Mouse (Mus musculus): ENCODE data around the gene Aff2.

The Aff2 gene

DNA sequence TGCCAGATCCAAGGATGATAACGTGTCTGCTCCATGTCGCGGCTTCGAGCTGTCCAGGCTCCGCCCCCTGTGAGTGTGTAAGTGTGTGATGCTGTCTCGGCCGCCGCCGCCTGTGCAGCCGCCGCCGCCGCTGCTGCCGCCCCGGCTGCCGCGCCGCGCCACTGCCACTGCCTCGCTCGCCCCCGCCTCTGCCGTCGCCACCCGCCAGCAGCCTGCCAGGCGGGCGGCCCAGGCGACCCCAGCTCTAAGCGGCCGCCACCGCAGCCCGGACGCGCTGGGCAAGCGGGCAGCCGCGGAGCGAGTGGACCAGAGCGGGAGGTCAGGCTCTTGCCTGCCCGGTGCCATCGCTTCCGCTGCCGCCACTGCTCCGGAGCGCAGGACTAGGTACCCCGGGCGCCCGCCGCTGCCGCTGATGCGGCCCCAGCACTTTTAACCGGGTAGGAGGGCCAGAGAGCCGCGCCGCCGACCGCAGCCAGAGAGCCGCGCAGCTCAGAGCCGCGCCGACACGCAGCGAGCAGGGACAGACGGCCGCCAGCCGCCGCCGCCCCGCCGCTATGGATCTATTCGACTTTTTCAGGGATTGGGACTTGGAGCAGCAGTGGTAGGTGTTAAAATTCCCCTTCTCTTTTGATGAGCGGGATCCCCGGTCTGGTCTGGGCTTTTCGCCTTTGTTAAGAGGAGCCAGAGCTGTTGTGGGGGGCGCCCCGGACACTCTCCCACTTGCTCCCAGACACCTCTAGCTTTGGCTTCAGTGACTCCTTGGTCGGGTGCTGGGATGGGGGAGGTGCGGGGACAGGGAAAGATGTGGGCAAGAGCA is at the start of gene Aff2:
TSS of gene Aff2 (plus strand) at position 57 of the 817 bp plus-strand sequence.
- DNase-seq = peak; percentile 55

GRCm38 (mm10) chrX:69337296-69337695 is 22.8 kb upstream of the Aff2 start:
- DNase-seq = no peak

DNA sequence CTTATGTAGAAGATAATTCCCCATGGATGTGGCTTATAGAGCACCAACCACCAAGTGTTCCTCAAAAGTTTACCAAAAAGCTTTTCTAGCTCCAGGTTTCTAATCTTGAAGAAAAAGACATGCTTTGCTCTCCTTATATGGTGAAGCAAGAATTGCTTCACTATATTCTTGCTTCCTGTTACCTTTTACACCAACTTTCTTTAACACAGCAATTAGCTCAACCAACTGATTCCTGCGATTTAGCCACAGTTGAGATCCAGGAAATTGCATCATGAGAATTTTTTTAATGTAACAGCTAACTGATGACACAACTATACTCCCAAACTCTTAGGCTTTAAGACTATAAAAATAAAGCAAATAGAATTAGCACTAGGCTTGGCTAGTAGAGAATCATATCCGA is 4.5 kb upstream of the Aff2 start:
- DNase-seq = no peak

- DNase-seq = peak; percentile 5
These were observed 734 bp upstream of the Aff2 start for GRCm38 (mm10) chrX:69359360-69359759.

DNA sequence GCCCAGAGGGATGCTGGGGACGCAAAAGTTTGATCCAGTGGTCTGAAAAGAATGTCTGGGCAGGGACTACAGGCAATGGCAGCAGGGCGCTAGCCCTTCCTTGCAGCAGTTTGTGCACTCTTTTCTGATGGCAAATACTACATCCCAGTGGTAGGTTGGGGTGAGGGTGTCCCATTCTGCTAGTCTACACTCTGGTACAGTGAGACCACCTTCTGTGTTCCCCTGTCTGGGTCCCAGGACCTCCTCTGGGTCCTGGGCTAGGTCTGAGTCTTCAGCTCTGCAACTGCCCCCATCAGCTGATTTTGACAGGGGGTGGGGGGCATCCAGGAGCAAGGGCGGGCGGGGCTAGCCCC is 233 bp upstream of the Aff2 start:
- no peak for DNase-seq

DNA sequence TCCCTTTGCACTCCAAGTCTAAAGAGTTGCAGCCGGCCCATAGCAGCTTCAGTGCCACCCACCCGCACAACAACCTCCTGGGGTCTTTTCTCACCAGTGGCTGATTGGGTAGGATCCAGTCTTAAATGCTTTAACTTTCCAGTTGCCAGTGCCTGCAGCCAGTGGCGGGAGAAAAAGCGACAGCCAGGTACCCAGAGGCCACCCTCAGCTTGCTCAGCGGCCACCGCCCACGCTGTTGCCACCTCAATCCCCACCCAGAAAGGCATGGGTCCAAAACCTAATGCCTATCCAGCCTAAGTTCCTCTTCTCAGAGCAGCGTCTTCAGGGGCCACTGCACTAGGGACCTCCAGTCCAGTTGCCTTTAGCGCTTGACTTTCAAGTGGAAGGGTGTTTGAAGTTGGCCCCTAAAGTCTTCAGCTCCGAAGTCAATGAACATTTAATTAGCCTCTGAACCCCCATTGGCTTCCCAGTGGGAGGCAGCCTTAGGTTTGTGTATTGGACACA is 1.0 kb downstream of the Aff2 start:
- DNase-seq = peak; percentile 20

GRCm38 (mm10) chrX:69364198-69364597 is 4.1 kb downstream of the Aff2 start:
- DNase-seq = no peak

GRCm38 (mm10) chrX:69373341-69373740 is 13.2 kb downstream of the Aff2 start:
- no peak for DNase-seq

GRCm38 (mm10) chrX:69389738-69390137 is 29.6 kb downstream of the Aff2 start:
- no peak for DNase-seq

DNA sequence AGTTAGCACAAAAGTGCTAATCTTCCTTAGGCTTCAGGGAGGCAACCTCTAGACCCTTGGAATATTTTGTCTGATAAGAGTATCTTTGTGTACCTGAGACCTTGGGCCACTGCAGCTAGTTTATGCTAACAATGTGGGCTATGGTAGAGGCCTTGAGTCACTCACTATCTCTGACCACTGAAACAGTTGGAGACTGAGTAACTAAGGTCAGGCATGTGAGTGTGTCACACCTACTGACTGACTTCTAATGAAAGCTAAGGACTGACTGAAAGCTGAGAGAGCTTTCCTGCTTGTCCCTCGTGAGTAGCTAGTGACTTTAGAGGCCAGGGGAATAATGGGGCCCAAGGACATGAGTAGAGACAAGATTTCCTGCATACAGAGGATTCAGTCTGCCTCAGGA is 54.9 kb downstream of the Aff2 start:
- no peak for DNase-seq

DNA sequence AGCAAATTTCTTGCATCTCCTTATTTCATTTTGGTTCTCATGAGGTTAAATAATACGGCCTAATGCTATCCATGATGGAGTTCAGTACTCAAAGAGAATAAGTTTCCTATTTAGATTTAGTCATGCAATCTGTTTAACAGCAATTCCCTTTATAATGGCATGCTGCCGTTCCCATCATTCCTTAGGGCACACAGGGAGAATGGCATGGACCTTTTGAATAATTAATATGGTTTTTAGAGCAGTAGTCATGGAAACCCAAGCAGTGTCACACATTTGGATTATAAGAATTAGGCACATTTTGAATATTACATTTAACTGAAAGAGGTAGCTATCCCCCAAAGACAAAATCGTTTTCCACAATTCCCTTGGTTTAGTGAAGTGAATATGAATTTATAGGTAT is 78.3 kb downstream of the Aff2 start:
- no peak for DNase-seq

GRCm38 (mm10) chrX:69441937-69442336 is 81.8 kb downstream of the Aff2 start:
- DNase-seq = no peak

- no peak for DNase-seq
These were observed 100.8 kb downstream of the Aff2 start for GRCm38 (mm10) chrX:69460896-69461295.

- DNase-seq = no peak
These were observed 142.0 kb downstream of the Aff2 start for GRCm38 (mm10) chrX:69502061-69502460.

DNA sequence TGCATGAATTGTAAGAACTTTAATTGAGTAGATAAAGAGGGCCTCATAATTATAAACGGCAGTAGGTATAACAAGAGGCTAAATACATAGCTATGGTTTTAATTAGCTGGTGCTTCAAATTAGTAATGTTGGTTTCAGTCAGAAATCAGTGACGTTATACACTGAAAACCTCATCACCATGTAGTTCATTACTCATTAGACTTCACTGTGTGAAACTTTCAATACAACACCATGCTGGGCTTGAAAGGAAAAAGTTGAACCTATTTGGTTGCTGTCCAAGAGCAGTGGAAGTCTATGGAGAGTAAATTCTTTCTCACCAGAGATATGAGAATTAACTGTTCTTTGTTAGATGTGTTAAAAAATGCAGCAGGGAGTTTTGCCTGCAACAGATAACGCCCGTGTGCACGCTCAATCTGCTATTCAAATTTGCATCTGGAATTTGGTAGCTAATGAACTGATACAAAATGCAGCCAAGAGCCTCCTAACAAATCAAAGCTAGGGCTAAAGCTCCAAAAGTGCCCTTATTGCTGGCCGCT is 158.0 kb downstream of the Aff2 start:
- no peak for DNase-seq

DNA sequence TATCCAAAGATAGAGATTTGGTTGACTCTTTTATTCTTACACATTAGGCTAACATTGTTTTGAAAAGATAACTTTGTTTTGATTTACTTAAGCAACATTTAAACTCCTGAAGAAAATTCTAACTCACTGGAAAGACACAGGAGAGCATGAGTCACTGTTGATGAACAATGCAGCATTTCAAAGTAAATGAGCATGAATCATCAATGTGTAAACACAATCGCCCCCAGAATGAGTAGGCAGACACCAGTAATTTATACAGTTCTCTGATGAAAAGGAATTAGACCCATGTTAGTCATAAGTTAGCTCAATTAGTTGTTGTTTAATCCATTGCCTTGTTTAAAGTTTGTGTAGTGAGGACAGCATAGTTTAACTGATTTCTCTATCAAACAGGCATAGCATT is 180.7 kb downstream of the Aff2 start:
- DNase-seq = no peak

GRCm38 (mm10) chrX:69579903-69580459 is 219.9 kb downstream of the Aff2 start:
- no peak for DNase-seq

GRCm38 (mm10) chrX:69608793-69609192 is 248.7 kb downstream of the Aff2 start:
- peak; percentile 66 for DNase-seq

GRCm38 (mm10) chrX:69663038-69663437 is 302.9 kb downstream of the Aff2 start:
- no peak for DNase-seq

DNA sequence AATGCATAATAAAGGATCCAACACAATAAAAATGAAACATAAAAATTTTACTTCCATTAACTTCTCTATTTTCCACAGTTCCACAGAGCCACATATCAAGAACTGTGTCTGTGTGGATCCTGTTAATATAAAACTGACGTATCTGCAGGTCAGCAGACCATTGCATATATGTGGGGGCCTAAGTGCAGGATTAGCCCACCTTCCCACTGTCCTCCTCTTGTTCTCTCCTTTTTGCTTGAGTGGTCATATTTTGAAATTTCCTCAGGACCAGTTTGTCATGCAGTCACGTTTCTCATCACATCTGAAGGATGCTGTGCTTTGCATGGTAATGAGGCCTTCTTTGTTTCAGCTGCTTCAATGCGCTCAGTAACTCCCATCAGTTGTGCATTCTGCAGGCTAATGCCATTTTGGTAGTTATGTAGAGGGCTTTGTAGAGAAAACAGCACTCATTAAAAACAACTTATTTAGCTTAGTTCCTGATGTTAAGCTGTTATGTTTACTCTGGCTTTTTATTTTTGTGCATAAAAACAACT is 306.1 kb downstream of the Aff2 start:
- no peak for DNase-seq

DNA sequence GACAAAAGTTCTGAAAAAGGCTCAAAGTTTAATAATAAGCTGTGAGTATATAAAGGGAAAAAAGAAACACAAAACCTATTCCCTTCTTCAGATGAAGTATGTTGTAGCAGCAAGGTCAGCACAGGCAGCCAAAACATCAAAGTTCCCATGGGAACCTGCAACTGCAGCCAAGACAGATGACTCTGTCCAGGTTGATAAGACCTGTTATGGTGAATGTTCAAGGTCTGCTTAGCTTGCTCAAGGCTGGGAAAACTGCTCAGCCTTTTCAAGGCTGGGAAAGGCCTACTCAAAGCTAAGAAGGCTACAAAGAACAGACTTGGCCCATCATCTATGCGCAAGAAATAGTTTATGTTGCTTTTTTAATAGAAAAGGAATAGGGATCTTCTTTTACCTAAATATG is 315.6 kb downstream of the Aff2 start:
- DNase-seq = no peak

DNA sequence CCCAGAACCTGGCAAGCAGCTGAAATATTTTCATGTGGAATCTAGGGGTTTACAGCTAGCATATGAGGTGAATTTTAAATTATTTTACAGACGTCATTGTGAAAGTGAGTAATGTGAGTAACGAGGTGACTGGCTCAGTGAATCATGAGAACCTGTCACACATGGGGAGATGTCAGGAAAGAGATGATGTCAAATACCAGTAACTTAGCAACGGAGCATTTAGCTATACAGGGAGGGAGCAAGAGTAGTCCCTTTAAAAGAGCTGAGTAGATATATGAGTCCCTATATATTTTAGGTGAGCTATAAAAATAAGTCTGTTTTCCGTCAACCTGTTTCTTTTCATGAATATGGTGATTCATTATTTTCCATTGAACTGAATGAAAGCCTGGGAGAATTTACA is 338.7 kb downstream of the Aff2 start:
- DNase-seq = no peak

GRCm38 (mm10) chrX:69738972-69739371 is 378.9 kb downstream of the Aff2 start:
- DNase-seq = no peak

- DNase-seq = no peak
These were observed 385.0 kb downstream of the Aff2 start for GRCm38 (mm10) chrX:69744962-69745597.
